Mouse (Mus musculus): ENCODE results near the gene Hoxb4. TPM values are rescaled to one million over a fixed set of nuclear protein-coding genes. Genes with fewer than 3 reads are reported as not detected.

Gene Hoxb4
- polyA plus RNA-seq, 1 experiment from 2014 or later = 1.1 TPM

DNA sequence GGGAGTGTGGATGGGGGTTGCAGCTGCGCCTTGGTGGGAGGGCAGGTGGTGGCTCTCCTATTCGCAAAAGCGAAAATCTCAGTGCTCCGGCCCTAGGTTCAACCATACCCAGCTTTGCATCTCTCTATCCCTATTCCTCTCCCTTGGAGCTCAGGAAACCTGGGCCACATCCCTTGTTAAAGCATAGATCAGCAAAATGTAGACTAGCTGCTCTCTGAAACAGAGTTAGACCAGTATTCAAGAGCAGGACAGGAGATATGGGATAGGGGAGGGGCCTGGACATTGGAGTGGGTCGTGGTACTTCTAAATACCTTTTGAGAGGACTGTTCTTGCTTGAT lies 2.8 kb upstream of the Hoxb4 start:
- peak overlapping the region; percentile 60 for H3K9ac ChIP-seq (ENCODE audit: low read depth, low read length)
- no peaks in the 10 kb centered on the region for H3K9me3 ChIP-seq (ENCODE audit: control insufficient read depth, low read length)
- H3K4me2 ChIP-seq = peak overlapping the region; percentile 69
- peak overlapping the region; percentile 45 for H3K4me3 ChIP-seq (ENCODE audit: low read depth, low read length)
- peaks cover 100% of the 10 kb centered on the region for H3K27me3 ChIP-seq (replicated peaks; ENCODE audit: control insufficient read depth, insufficient read depth, low read length)
- peaks cover 15% of the 10 kb centered on the region for H3K4me1 ChIP-seq (replicated peaks; ENCODE audit: control insufficient read depth, insufficient read depth, low read length)
- ATAC-seq (replicated peaks; ENCODE audit: low FRiP score) = no peak
- DNase-seq (ENCODE audit: low spot score) = no peak
- WGBS = 15% methylated on average over 5 of the region's 5 CpGs
- peak overlapping the region; percentile 74 for H3K27ac ChIP-seq (ENCODE audit: low read depth, low read length)
- H3K36me3 ChIP-seq (ENCODE audit: control insufficient read depth, insufficient read depth, low read length) = no peaks in the 10 kb centered on the region

- Histone ChIP-seq H3K9ac (ENCODE audit: low read depth, low read length) (peak overlapping the region; percentile 26; the same call in 1 of the 2 replicates), H3K4me3 (ENCODE audit: low read depth, low read length) (peak overlapping the region; percentile 51; the same call in 1 of the 2 replicates), H3K4me2 (peak overlapping the region; percentile 69), H3K27me3 (replicated peaks; ENCODE audit: control insufficient read depth, insufficient read depth, low read length) (peaks cover 98% of the 10 kb centered on the region), H3K4me1 (replicated peaks; ENCODE audit: control insufficient read depth, insufficient read depth, low read length) (peaks cover 8% of the 10 kb centered on the region; the same call in 1 of the 2 replicates), H3K36me3 (ENCODE audit: control insufficient read depth, insufficient read depth, low read length) (no peaks in the 10 kb centered on the region), H3K9me3 (ENCODE audit: control insufficient read depth, low read length) (no peaks in the 10 kb centered on the region), H3K27ac (ENCODE audit: low read depth, low read length) (no peak overlapping the region)
- ATAC-seq (replicated peaks; ENCODE audit: low FRiP score) (no peak), DNase-seq (ENCODE audit: low spot score) (no peak)
- WGBS = 18% methylated on average over 18 of the region's 18 CpGs
These were observed 1.1 kb upstream of the Hoxb4 start for GRCm38 (mm10) chr11:96316696-96317607.

- peaks cover 8% of the 10 kb centered on the region; the same call in 1 of the 2 replicates for H3K4me1 ChIP-seq (replicated peaks; ENCODE audit: control insufficient read depth, insufficient read depth, low read length)
- ATAC-seq (replicated peaks; ENCODE audit: low FRiP score) (peak; percentile 31; the same call in 1 of the 2 replicates), DNase-seq (ENCODE audit: low spot score) (no peak)
- peak overlapping the region; percentile 83 for H3K27ac ChIP-seq (ENCODE audit: low read depth, low read length)
- no peaks in the 10 kb centered on the region for H3K36me3 ChIP-seq (ENCODE audit: control insufficient read depth, insufficient read depth, low read length)
- under 1% methylated on average over 36 of the region's 45 CpGs for WGBS
- peak overlapping the region; percentile 67 for H3K9ac ChIP-seq (ENCODE audit: low read depth, low read length)
- peak overlapping the region; percentile 51 for H3K4me3 ChIP-seq (ENCODE audit: low read depth, low read length)
- H3K4me2 ChIP-seq = peak overlapping the region; percentile 69
- peaks cover 98% of the 10 kb centered on the region for H3K27me3 ChIP-seq (replicated peaks; ENCODE audit: control insufficient read depth, insufficient read depth, low read length)
- H3K9me3 ChIP-seq (ENCODE audit: control insufficient read depth, low read length) = no peaks in the 10 kb centered on the region
These were observed 452 bp downstream of the Hoxb4 start for GRCm38 (mm10) chr11:96318368-96319070.

DNA sequence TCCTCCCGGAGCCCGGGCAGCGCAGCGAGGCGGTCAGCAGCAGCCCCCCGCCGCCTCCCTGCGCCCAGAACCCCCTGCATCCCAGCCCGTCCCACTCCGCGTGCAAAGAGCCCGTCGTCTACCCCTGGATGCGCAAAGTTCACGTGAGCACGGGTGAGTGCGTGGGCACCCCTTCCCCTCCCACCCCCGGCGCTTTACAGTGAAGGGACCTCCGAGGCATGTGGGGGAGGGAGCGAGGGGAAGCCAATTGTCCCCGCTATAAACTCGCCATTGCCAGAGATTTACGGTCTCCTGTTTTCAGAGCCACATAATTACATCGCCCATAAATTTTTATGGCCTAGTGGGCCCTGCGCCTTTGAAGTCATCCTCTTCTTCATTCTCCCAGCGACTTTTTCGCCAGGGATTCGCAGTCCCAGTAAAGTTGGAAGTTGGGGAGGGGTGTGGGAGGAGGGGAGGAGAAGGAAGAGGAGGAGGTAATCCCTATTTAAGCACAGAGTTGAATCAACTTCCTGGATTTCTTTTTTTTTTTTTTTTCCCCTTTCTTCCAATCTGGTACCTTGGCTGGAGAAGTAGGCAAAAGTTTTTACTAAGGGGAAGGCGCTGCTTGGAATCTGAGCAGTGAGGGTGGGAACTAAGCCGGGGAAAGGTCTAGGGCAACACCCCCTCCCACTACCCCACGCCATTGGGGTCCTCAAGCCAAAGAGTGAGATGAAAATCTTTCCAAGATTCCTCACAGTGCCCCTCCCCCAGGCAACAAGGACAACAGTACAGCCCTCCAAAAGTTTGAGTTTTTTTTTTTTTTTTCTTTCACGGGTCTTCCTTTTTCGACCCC lies 1.2 kb downstream of the Hoxb4 start:
- H3K9me3 ChIP-seq (ENCODE audit: control insufficient read depth, low read length) = no peaks in the 10 kb centered on the region
- ATAC-seq (replicated peaks; ENCODE audit: low FRiP score) (no peak), DNase-seq (ENCODE audit: low spot score) (no peak)
- 0 out of 2 replicates have a peak, but pooled peaks cover under 1% of the 10 kb centered on the region for H3K4me1 ChIP-seq (replicated peaks; ENCODE audit: control insufficient read depth, insufficient read depth, low read length)
- peak overlapping the region; percentile 51 for H3K4me3 ChIP-seq (ENCODE audit: low read depth, low read length)
- WGBS = under 1% methylated on average over 28 of the region's 34 CpGs
- H3K9ac ChIP-seq (ENCODE audit: low read depth, low read length) = peak overlapping the region; percentile 67
- peaks cover 96% of the 10 kb centered on the region for H3K27me3 ChIP-seq (replicated peaks; ENCODE audit: control insufficient read depth, insufficient read depth, low read length)
- peak overlapping the region; percentile 83 for H3K27ac ChIP-seq (ENCODE audit: low read depth, low read length)
- peak overlapping the region; percentile 69 for H3K4me2 ChIP-seq
- H3K36me3 ChIP-seq (ENCODE audit: control insufficient read depth, insufficient read depth, low read length) = no peaks in the 10 kb centered on the region

DNA sequence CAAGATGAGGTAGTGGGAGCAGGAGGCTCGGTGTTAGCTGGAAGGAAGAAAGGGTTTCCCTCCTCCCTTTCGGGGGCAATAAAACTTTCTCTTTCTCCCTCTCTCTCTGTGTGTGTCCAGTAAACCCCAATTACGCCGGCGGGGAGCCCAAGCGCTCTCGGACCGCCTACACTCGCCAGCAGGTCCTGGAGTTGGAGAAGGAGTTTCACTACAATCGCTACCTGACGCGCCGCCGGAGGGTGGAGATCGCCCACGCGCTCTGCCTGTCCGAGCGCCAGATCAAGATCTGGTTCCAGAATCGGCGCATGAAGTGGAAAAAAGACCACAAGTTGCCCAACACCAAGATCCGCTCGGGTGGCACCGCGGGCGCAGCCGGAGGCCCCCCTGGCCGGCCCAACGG lies 1.8 kb downstream of the Hoxb4 start:
- H3K27ac ChIP-seq (ENCODE audit: low read depth, low read length) = peak overlapping the region; percentile 83
- peak overlapping the region; percentile 69 for H3K4me2 ChIP-seq
- H3K9ac ChIP-seq (ENCODE audit: low read depth, low read length) = peak overlapping the region; percentile 64
- H3K36me3 ChIP-seq (ENCODE audit: control insufficient read depth, insufficient read depth, low read length) = no peaks in the 10 kb centered on the region
- H3K4me1 ChIP-seq (replicated peaks; ENCODE audit: control insufficient read depth, insufficient read depth, low read length) = no peaks in the 10 kb centered on the region; the same call in 1 of the 2 replicates
- under 1% methylated on average over 29 of the region's 29 CpGs for WGBS
- H3K4me3 ChIP-seq (ENCODE audit: low read depth, low read length) = peak overlapping the region; percentile 51
- DNase-seq (ENCODE audit: low spot score) (no peak), ATAC-seq (replicated peaks; ENCODE audit: low FRiP score) (no peak)
- H3K9me3 ChIP-seq (ENCODE audit: control insufficient read depth, low read length) = no peaks in the 10 kb centered on the region
- peaks cover 96% of the 10 kb centered on the region for H3K27me3 ChIP-seq (replicated peaks; ENCODE audit: control insufficient read depth, insufficient read depth, low read length)

DNA sequence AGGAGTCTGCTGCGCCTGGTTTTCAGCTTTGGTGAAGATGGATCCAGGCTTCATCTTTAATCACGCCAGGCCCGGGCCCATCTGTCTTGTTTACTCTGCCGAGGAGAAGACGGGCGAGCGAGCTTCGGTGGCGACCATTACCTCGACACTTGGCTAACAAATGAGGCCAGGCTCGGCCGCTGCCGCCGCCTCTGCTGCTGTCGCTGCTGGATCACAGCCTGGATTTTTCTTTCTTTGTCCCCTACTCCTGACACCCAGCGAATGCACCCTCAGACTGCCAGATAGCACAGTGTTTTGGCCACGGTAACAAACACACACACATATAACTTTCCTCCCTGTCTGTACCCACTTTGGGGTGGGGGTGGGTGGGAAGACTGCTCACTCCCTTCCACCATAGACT lies 2.6 kb downstream of the Hoxb4 start:
- ATAC-seq (replicated peaks; ENCODE audit: low FRiP score) (no peak), DNase-seq (ENCODE audit: low spot score) (no peak)
- Histone ChIP-seq H3K27ac (ENCODE audit: low read depth, low read length) (peak overlapping the region; percentile 83), H3K36me3 (ENCODE audit: control insufficient read depth, insufficient read depth, low read length) (no peaks in the 10 kb centered on the region), H3K4me3 (ENCODE audit: low read depth, low read length) (peak overlapping the region; percentile 51), H3K9me3 (ENCODE audit: control insufficient read depth, low read length) (no peaks in the 10 kb centered on the region), H3K27me3 (replicated peaks; ENCODE audit: control insufficient read depth, insufficient read depth, low read length) (peaks cover 96% of the 10 kb centered on the region), H3K4me2 (peak overlapping the region; percentile 69), H3K4me1 (replicated peaks; ENCODE audit: control insufficient read depth, insufficient read depth, low read length) (no peaks in the 10 kb centered on the region; the same call in 1 of the 2 replicates), H3K9ac (ENCODE audit: low read depth, low read length) (peak overlapping the region; percentile 62)
- WGBS = 15% methylated on average over 17 of the region's 17 CpGs

GRCm38 (mm10) chr11:96321846-96322245 lies 3.8 kb downstream of the Hoxb4 start:
- Histone ChIP-seq H3K27me3 (replicated peaks; ENCODE audit: control insufficient read depth, insufficient read depth, low read length) (peaks cover 96% of the 10 kb centered on the region), H3K9me3 (ENCODE audit: control insufficient read depth, low read length) (no peaks in the 10 kb centered on the region), H3K4me3 (ENCODE audit: low read depth, low read length) (0 out of 2 replicates have a peak overlapping the region, but pooled peaks have one; percentile 5), H3K4me2 (peak overlapping the region; percentile 52), H3K9ac (ENCODE audit: low read depth, low read length) (peak overlapping the region; percentile 37; the same call in 1 of the 2 replicates), H3K27ac (ENCODE audit: low read depth, low read length) (peak overlapping the region; percentile 24; the same call in 1 of the 2 replicates), H3K4me1 (replicated peaks; ENCODE audit: control insufficient read depth, insufficient read depth, low read length) (peaks cover 4% of the 10 kb centered on the region; the same call in 1 of the 2 replicates), H3K36me3 (ENCODE audit: control insufficient read depth, insufficient read depth, low read length) (no peaks in the 10 kb centered on the region)
- WGBS = 45% methylated on average over 5 of the region's 5 CpGs
- no peak for ATAC-seq (replicated peaks; ENCODE audit: low FRiP score)
- no peak for DNase-seq (ENCODE audit: low spot score)

DNA sequence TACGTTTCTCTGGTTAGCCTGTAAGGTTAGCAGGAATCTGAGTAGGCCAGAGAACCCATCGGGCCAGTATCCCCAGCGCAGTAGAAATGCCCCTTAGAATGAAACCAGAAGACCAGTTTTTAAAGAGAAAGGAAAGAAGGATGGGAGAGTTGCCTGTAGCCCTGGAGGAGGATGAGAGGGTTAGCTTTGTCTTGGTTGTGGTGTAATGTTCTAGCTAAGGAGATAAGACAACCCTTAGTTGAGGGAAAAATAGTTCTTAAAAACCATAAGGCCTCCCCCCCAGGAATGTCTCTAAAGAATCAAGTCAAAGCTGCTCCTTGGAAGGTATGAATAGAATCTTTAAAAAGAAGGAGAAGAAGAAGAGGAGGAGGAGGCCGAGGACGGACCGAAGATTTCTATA lies 4.7 kb downstream of the Hoxb4 start:
- Histone ChIP-seq H3K9ac (ENCODE audit: low read depth, low read length) (0 out of 2 replicates have a peak overlapping the region, but pooled peaks have one; percentile 41), H3K9me3 (ENCODE audit: control insufficient read depth, low read length) (no peaks in the 10 kb centered on the region), H3K4me1 (replicated peaks; ENCODE audit: control insufficient read depth, insufficient read depth, low read length) (peaks cover 4% of the 10 kb centered on the region; the same call in 1 of the 2 replicates), H3K4me2 (peak overlapping the region; percentile 52), H3K4me3 (ENCODE audit: low read depth, low read length) (0 out of 2 replicates have a peak overlapping the region, but pooled peaks have one; percentile 11), H3K36me3 (ENCODE audit: control insufficient read depth, insufficient read depth, low read length) (no peaks in the 10 kb centered on the region), H3K27ac (ENCODE audit: low read depth, low read length) (peak overlapping the region; percentile 36; the same call in 1 of the 2 replicates), H3K27me3 (replicated peaks; ENCODE audit: control insufficient read depth, insufficient read depth, low read length) (peaks cover 96% of the 10 kb centered on the region)
- 30% methylated on average over 6 of the region's 6 CpGs for WGBS
- no peak for ATAC-seq (replicated peaks; ENCODE audit: low FRiP score)
- no peak for DNase-seq (ENCODE audit: low spot score)

Data from liver, embryonic 11.5 days (tissue).